Comparison of ENCODE assay signal across 13 mouse cellular contexts in the genomic region with DNA sequence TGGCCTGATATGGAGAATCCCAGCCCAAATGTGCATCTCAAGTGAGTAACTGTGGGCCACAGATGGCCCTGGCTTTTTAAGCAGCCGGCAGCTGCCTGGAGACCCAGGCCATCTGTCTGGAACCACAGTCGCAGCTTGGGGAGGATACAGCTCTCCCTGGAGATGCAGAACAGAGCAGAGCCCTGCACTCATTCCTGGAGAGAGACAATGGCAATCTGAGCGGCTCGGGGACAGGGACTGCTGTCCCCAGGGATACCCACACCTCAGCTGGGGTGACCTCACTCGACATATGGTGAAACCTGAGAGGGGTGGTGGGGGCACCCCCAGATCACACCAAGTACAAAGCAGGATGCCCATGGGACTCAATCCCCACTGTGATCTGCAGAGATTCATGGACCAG.
DNase-seq lines count a peak whose midpoint lies in the region; ATAC-seq and TF ChIP-seq lines count a peak whose summit lies in the region.
"Had no signal": no experiment of that assay in that cellular context is flagged by ENCODE, and none has a peak within 500 bp of the region (broad histone marks: within the 10 kb centered on the region; RNA-seq: fewer than 3 reads in every experiment).

No protein-coding gene starts in this region.

- H3K27ac ChIP-seq in hindbrain, embryonic 11.5 days (ENCODE audit: low read depth, low read length), result peak overlapping the region; percentile 79
- H3K27ac ChIP-seq in hindbrain, embryonic 14.5 days, result no peak overlapping the region
- no peak overlapping the region for H3K27ac ChIP-seq in embryonic facial prominence, embryonic 12.5 days
- H3K27ac ChIP-seq in hindbrain, embryonic 12.5 days, result peak overlapping the region; percentile 71
- no peak overlapping the region for H3K27ac ChIP-seq in midbrain, postnatal 0 days (ENCODE audit: low read depth, low read length)
- H3K27ac ChIP-seq in liver, embryonic 12.5 days, result no peak overlapping the region

- ATAC-seq in hindbrain, embryonic 11.5 days (ENCODE audit: low FRiP score), result peak; percentile 25; the same call in 1 of the 2 replicates
- ATAC-seq in hindbrain, embryonic 14.5 days (ENCODE audit: low FRiP score), result no peak
- ATAC-seq in embryonic facial prominence, embryonic 12.5 days (ENCODE audit: insufficient number of reproducible peaks, insufficient read depth, low FRiP score, low TSS enrichment), result peak; percentile 39; the same call in 1 of the 2 replicates
- peak; percentile 55; the same call in 1 of the 2 replicates for ATAC-seq in hindbrain, embryonic 12.5 days (ENCODE audit: low FRiP score)
- no peak for ATAC-seq in midbrain, postnatal 0 days (ENCODE audit: low FRiP score)
- no peak for ATAC-seq in liver, embryonic 12.5 days

- peak; percentile 54 for DNase-seq in hindbrain, embryonic 11.5 days (ENCODE audit: low spot score)
- DNase-seq in hindbrain, embryonic 14.5 days (ENCODE audit: low spot score), result no peak
- DNase-seq in midbrain, postnatal 0 days (ENCODE audit: low spot score), result peak; percentile 50
- no peak for DNase-seq in adrenal gland, adult 2 months
- no peak for DNase-seq in left cerebral cortex, postnatal 36 days (ENCODE audit: low spot score in 2 of 2)
- DNase-seq: heart, postnatal 10 days; kidney, adult 8-10 months; layer of hippocampus, adult 9-11 months; lung, embryonic 14.5 days; thymus, postnatal 25 days had no signal

- H3K9ac ChIP-seq in hindbrain, embryonic 11.5 days (ENCODE audit: low read depth, low read length), result no peak overlapping the region
- H3K9ac ChIP-seq in hindbrain, embryonic 14.5 days, result no peak overlapping the region
- no peak overlapping the region for H3K9ac ChIP-seq in embryonic facial prominence, embryonic 12.5 days
- H3K9ac ChIP-seq in hindbrain, embryonic 12.5 days, result no peak overlapping the region
- no peak overlapping the region for H3K9ac ChIP-seq in midbrain, postnatal 0 days (replicated peaks; ENCODE audit: low read length, poor library complexity, severe bottlenecking)
- H3K9ac ChIP-seq in liver, embryonic 12.5 days, result no peak overlapping the region
- H3K9ac ChIP-seq: lung, embryonic 14.5 days had no signal

- intact Hi-C loops in left cerebral cortex, postnatal 36 days (cut with DNase I), result no loop called here

- WGBS in hindbrain, embryonic 11.5 days, result 27% methylated on average over 5 of the region's 5 CpGs
- WGBS in hindbrain, embryonic 14.5 days, result 13% methylated on average over 5 of the region's 5 CpGs
- 49% methylated on average over 5 of the region's 5 CpGs for whole genome bisulfite sequencing in embryonic facial prominence, embryonic 12.5 days
- WGBS in hindbrain, embryonic 12.5 days, result 21% methylated on average over 5 of the region's 5 CpGs
- 28% methylated on average over 5 of the region's 5 CpGs for WGBS in midbrain, postnatal 0 days
- 68% methylated on average over 5 of the region's 5 CpGs for WGBS in liver, embryonic 12.5 days (ENCODE audit: insufficient replicate concordance)

- no peak for TF ChIP-seq CTCF in midbrain, postnatal 0 days (IDR thresholded peaks at IDR 0.05)

- no peaks in the 10 kb centered on the region for H3K27me3 ChIP-seq in hindbrain, embryonic 11.5 days (ENCODE audit: control insufficient read depth, insufficient read depth, low read length)
- H3K27me3 ChIP-seq in hindbrain, embryonic 14.5 days (ENCODE audit: control insufficient read depth, insufficient read depth, low read length), result no peaks in the 10 kb centered on the region
- no peaks in the 10 kb centered on the region for H3K27me3 ChIP-seq in embryonic facial prominence, embryonic 12.5 days
- no peaks in the 10 kb centered on the region for H3K27me3 ChIP-seq in hindbrain, embryonic 12.5 days
- no peaks in the 10 kb centered on the region for H3K27me3 ChIP-seq in midbrain, postnatal 0 days (ENCODE audit: insufficient read depth, low read length)
- no peaks in the 10 kb centered on the region for H3K27me3 ChIP-seq in liver, embryonic 12.5 days (replicated peaks)

- no peaks in the 10 kb centered on the region for H3K9me3 ChIP-seq in hindbrain, embryonic 11.5 days (ENCODE audit: control insufficient read depth, low read length)
- no peaks in the 10 kb centered on the region for H3K9me3 ChIP-seq in hindbrain, embryonic 14.5 days (ENCODE audit: control insufficient read depth, low read length)
- H3K9me3 ChIP-seq in embryonic facial prominence, embryonic 12.5 days, result no peaks in the 10 kb centered on the region
- no peaks in the 10 kb centered on the region for H3K9me3 ChIP-seq in hindbrain, embryonic 12.5 days (replicated peaks)
- no peaks in the 10 kb centered on the region for H3K9me3 ChIP-seq in midbrain, postnatal 0 days (ENCODE audit: low read length)
- H3K9me3 ChIP-seq in liver, embryonic 12.5 days (replicated peaks), result no peaks in the 10 kb centered on the region

- H3K4me1 ChIP-seq in hindbrain, embryonic 11.5 days (replicated peaks; ENCODE audit: control insufficient read depth, insufficient read depth, low read length), result peaks cover 33% of the 10 kb centered on the region
- peaks cover 34% of the 10 kb centered on the region for H3K4me1 ChIP-seq in hindbrain, embryonic 14.5 days (replicated peaks; ENCODE audit: control insufficient read depth, insufficient read depth, low read length)
- H3K4me1 ChIP-seq in embryonic facial prominence, embryonic 12.5 days, result peaks cover 19% of the 10 kb centered on the region
- peaks cover 74% of the 10 kb centered on the region for H3K4me1 ChIP-seq in hindbrain, embryonic 12.5 days
- H3K4me1 ChIP-seq in midbrain, postnatal 0 days (ENCODE audit: insufficient read depth, low read length), result no peaks in the 10 kb centered on the region
- H3K4me1 ChIP-seq in liver, embryonic 12.5 days, result peaks cover 69% of the 10 kb centered on the region

- H3K36me3 ChIP-seq in hindbrain, embryonic 11.5 days (ENCODE audit: control insufficient read depth, insufficient read depth, low read length), result no peaks in the 10 kb centered on the region
- H3K36me3 ChIP-seq in hindbrain, embryonic 14.5 days (replicated peaks; ENCODE audit: control insufficient read depth, insufficient read depth), result no peaks in the 10 kb centered on the region
- no peaks in the 10 kb centered on the region for H3K36me3 ChIP-seq in embryonic facial prominence, embryonic 12.5 days
- H3K36me3 ChIP-seq in hindbrain, embryonic 12.5 days, result no peaks in the 10 kb centered on the region
- H3K36me3 ChIP-seq in midbrain, postnatal 0 days (ENCODE audit: insufficient read depth, low read length), result no peaks in the 10 kb centered on the region
- H3K36me3 ChIP-seq in liver, embryonic 12.5 days, result no peaks in the 10 kb centered on the region

- H3K4me3 ChIP-seq in hindbrain, embryonic 11.5 days (ENCODE audit: low read depth, low read length), result no peak overlapping the region
- H3K4me3 ChIP-seq in hindbrain, embryonic 14.5 days (replicated peaks; ENCODE audit: low read length), result no peak overlapping the region
- H3K4me3 ChIP-seq in embryonic facial prominence, embryonic 12.5 days, result no peak overlapping the region
- no peak overlapping the region for H3K4me3 ChIP-seq in hindbrain, embryonic 12.5 days
- no peak overlapping the region for H3K4me3 ChIP-seq in midbrain, postnatal 0 days (ENCODE audit: low read depth, low read length)
- no peak overlapping the region for H3K4me3 ChIP-seq in liver, embryonic 12.5 days

- H3K4me2 ChIP-seq in hindbrain, embryonic 11.5 days (replicated peaks; ENCODE audit: low read depth, low read length), result no peak overlapping the region
- no peak overlapping the region for H3K4me2 ChIP-seq in hindbrain, embryonic 14.5 days (replicated peaks)
- no peak overlapping the region for H3K4me2 ChIP-seq in embryonic facial prominence, embryonic 12.5 days (replicated peaks)
- H3K4me2 ChIP-seq in hindbrain, embryonic 12.5 days (replicated peaks), result no peak overlapping the region
- H3K4me2 ChIP-seq in midbrain, postnatal 0 days (ENCODE audit: low read depth, low read length, poor library complexity, severe bottlenecking), result no peak overlapping the region
- no peak overlapping the region for H3K4me2 ChIP-seq in liver, embryonic 12.5 days
- H3K4me2 ChIP-seq: lung, embryonic 14.5 days had no signal

Comparison
In these comparisons a context has a peak if more than half of its experiments do, and no peak if none do; other contexts are left out.
1. ATAC-seq: peak in hindbrain, embryonic 11.5 days (single experiment), embryonic facial prominence, embryonic 12.5 days (single experiment) and hindbrain, embryonic 12.5 days (single experiment); none in hindbrain, embryonic 14.5 days (single experiment), midbrain, postnatal 0 days (single experiment) and liver, embryonic 12.5 days (single experiment).
2. DNase-seq: peak in hindbrain, embryonic 11.5 days (single experiment) and midbrain, postnatal 0 days (single experiment); none in hindbrain, embryonic 14.5 days (single experiment), adrenal gland, adult 2 months (single experiment) and left cerebral cortex, postnatal 36 days (0 of 2).
3. H3K27ac ChIP-seq: peak in hindbrain, embryonic 11.5 days (single experiment) and hindbrain, embryonic 12.5 days (single experiment); none in hindbrain, embryonic 14.5 days (single experiment), embryonic facial prominence, embryonic 12.5 days (single experiment), midbrain, postnatal 0 days (single experiment) and liver, embryonic 12.5 days (single experiment).